Comparison of ENCODE assay signal across 35 mouse cellular contexts in the genomic region with DNA sequence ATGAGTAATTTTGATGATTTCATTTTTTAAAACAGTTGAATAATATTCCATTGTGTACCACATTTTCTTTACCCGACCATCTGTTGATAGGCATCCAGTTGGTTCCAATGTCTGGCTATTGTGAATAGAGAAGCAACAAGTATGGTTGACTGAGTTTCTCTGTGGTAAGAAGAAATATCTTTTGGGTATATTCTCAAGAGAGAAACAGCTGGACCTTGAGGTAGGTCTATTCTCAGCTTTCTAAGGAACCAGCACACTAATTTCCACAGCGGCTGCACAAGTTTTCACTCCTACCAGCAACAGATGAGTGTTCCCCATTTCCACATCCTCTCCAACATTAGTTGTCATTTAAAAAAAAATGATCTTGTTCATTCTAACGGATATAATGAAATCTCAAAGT.
"Had no signal": no experiment of that assay in that cellular context is flagged by ENCODE, and none has a peak within 500 bp of the region (broad histone marks: within the 10 kb centered on the region; RNA-seq: fewer than 3 reads in every experiment).

No protein-coding gene starts in this region.

- H3K27me3 ChIP-seq: heart, embryonic 12.5 days; heart, embryonic 13.5 days; heart, embryonic 15.5 days; hindbrain, embryonic 12.5 days; hindbrain, embryonic 13.5 days; hindbrain, embryonic 15.5 days; intestine, embryonic 15.5 days; kidney, embryonic 15.5 days had no signal

- H3K9me3 ChIP-seq: heart, embryonic 12.5 days; heart, embryonic 13.5 days; heart, embryonic 15.5 days; hindbrain, embryonic 10.5 days; hindbrain, embryonic 12.5 days; hindbrain, embryonic 13.5 days; hindbrain, embryonic 15.5 days; intestine, embryonic 15.5 days; kidney, embryonic 15.5 days had no signal

- H3K4me3 ChIP-seq: heart, embryonic 12.5 days; heart, embryonic 13.5 days; heart, embryonic 15.5 days; hindbrain, embryonic 10.5 days; hindbrain, embryonic 12.5 days; hindbrain, embryonic 13.5 days; hindbrain, embryonic 15.5 days; intestine, embryonic 15.5 days; kidney, embryonic 15.5 days; layer of hippocampus, adult 2 months; left cerebral cortex, adult 2 months had no signal

- DNase-seq: heart, postnatal 10 days; heart, postnatal 14 days; heart, postnatal 36 days; heart, postnatal 4 days; kidney, adult 11 months; kidney, adult 18-20 months; kidney, adult 2 months; kidney, adult 8-10 months; kidney, adult 9 months; kidney, postnatal 10 days; kidney, postnatal 14 days; kidney, postnatal 25 days; kidney, postnatal 36 days; kidney, postnatal 4 days; layer of hippocampus, adult 9-11 months; layer of hippocampus, postnatal 36 days had no signal

- H3K4me2 ChIP-seq: heart, embryonic 11.5 days; heart, embryonic 12.5 days; heart, embryonic 13.5 days; heart, embryonic 15.5 days; hindbrain, embryonic 12.5 days; hindbrain, embryonic 13.5 days; hindbrain, embryonic 14.5 days; hindbrain, embryonic 15.5 days; intestine, embryonic 15.5 days; kidney, embryonic 15.5 days had no signal

- ATAC-seq: hindbrain, embryonic 16.5 days; hindbrain, postnatal 0 days; inflammation-experienced regulatory T-cells, adult 6 months; intestine, embryonic 15.5 days; intestine, embryonic 16.5 days; intestine, postnatal 0 days had no signal

- H3K36me3 ChIP-seq: heart, embryonic 12.5 days; heart, embryonic 13.5 days; heart, embryonic 15.5 days; hindbrain, embryonic 10.5 days; hindbrain, embryonic 12.5 days; hindbrain, embryonic 13.5 days; hindbrain, embryonic 15.5 days; intestine, embryonic 15.5 days; kidney, embryonic 15.5 days had no signal

- H3K27ac ChIP-seq: heart, embryonic 13.5 days; heart, embryonic 15.5 days; hindbrain, embryonic 10.5 days; hindbrain, embryonic 12.5 days; hindbrain, embryonic 13.5 days; hindbrain, embryonic 14.5 days; hindbrain, embryonic 15.5 days; hindbrain, postnatal 0 days; intestine, embryonic 15.5 days; kidney, embryonic 15.5 days; kidney, postnatal 0 days; layer of hippocampus, adult 2 months; left cerebral cortex, adult 2 months had no signal

- H3K4me1 ChIP-seq: hindbrain, embryonic 10.5 days; hindbrain, embryonic 12.5 days; hindbrain, embryonic 13.5 days; hindbrain, embryonic 15.5 days; intestine, embryonic 15.5 days had no signal

- H3K9ac ChIP-seq: heart, embryonic 12.5 days; heart, embryonic 13.5 days; heart, embryonic 15.5 days; hindbrain, embryonic 12.5 days; hindbrain, embryonic 13.5 days; hindbrain, embryonic 14.5 days; hindbrain, embryonic 15.5 days; intestine, embryonic 15.5 days; kidney, embryonic 15.5 days had no signal
